Mouse (Mus musculus) ES-E14 (cell line): ENCODE data around the gene Aoc2. TPM values are rescaled to one million over a fixed set of nuclear protein-coding genes. Genes with fewer than 3 reads are reported as not detected.

Experiments used
- DNase-seq: peaks from one replicate; pipeline ENCODE4 v3.0.0-alpha.2; 2013; ENCODE audit warnings: low read depth, low spot score
- H3K27ac ChIP-seq: 2 replicates; pipeline ENCODE4 v1.5.1; 2012; ENCODE audit warnings: low read depth, mild to moderate bottlenecking, low read length, moderate library complexity, mixed read lengths; ENCODE audit not compliant: poor library complexity, insufficient read depth, severe bottlenecking
- H3K36me3 ChIP-seq: 2 replicates; pipeline ENCODE4 v1.6.1; 2012; ENCODE audit warnings: mild to moderate bottlenecking, low read length, moderate library complexity, mixed read lengths; ENCODE audit not compliant: control insufficient read depth, poor library complexity, insufficient read depth, severe bottlenecking
- H3K4me1 ChIP-seq, 2 experiments: fragments of 150-350 bp in 1 of 2; sonication (generic) in 1 of 2; 2 replicates each; pipeline ENCODE4 v1.6.1; 2012; ENCODE audit warnings: low read length in 2 of 2, mild to moderate bottlenecking in 1 of 2, mixed read lengths in 1 of 2; ENCODE audit not compliant: control insufficient read depth in 2 of 2, insufficient read depth in 2 of 2, poor library complexity in 1 of 2
- H3K4me3 ChIP-seq, 2 experiments: fragments of 150-350 bp in 1 of 2; sonication (generic) in 1 of 2; 2 replicates each; pipeline ENCODE4 v1.5.1; 2012; ENCODE audit warnings: low read length in 2 of 2, low read depth in 1 of 2, mild to moderate bottlenecking in 1 of 2, mixed read lengths in 1 of 2; ENCODE audit not compliant: insufficient read depth in 1 of 2, poor library complexity in 1 of 2, severe bottlenecking in 1 of 2
- H3K9ac ChIP-seq: 2 replicates; pipeline ENCODE4 v1.6.1; 2012; ENCODE audit warnings: low read depth, mild to moderate bottlenecking, low read length, mixed read lengths; ENCODE audit not compliant: poor library complexity, insufficient read depth, severe bottlenecking
- H3K9me3 ChIP-seq: fragments of 150-350 bp; sonication (generic); 2 replicates; pipeline ENCODE4 v1.6.1; 2012; ENCODE audit warnings: low read depth, mild to moderate bottlenecking, low read length; ENCODE audit not compliant: control insufficient read depth, insufficient read depth
- CHD2 ChIP-seq: IDR thresholded peaks from 2 replicates; pipeline ENCODE4 v1.6.1; 2014; ENCODE audit warnings: mild to moderate bottlenecking, low read depth, low read length, inconsistent platforms
- HCFC1 ChIP-seq: IDR thresholded peaks from 2 replicates; pipeline ENCODE4 v1.6.1; 2012; ENCODE audit warnings: low read length, inconsistent platforms, borderline replicate concordance; ENCODE audit not compliant: insufficient read depth
- MAFK ChIP-seq: IDR thresholded peaks from 2 replicates; pipeline ENCODE4 v1.6.1; 2014; ENCODE audit warnings: mild to moderate bottlenecking, low read depth, low read length, inconsistent platforms; ENCODE audit not compliant: insufficient read depth
- ZC3H11A ChIP-seq: IDR thresholded peaks from 2 replicates; pipeline ENCODE4 v1.6.1; 2012; ENCODE audit warnings: low read depth, mild to moderate bottlenecking, inconsistent platforms, low read length, borderline replicate concordance
- ZNF384 ChIP-seq: IDR thresholded peaks from 2 replicates; pipeline ENCODE4 v1.6.1; 2012; ENCODE audit warnings: low read depth, low read length, inconsistent platforms
- in situ Hi-C, 2 experiments: fragments of 600-800 bp; cut with MboI; formaldehyde crosslinking; loops; one replicate each; pipeline ENCODE4 v1.15.1; 2025; ENCODE audit warnings: low sequenced_read_pairs in 2 of 2, inconsistent platforms in 1 of 2; ENCODE audit not compliant: unreplicated experiment in 2 of 2
- total RNA-seq: library from RNA; depleted of rRNA; stranded (reverse); fragments of 300-350 nt; gene quantifications from 2 replicates; pipeline ENCODE4 v1.2.3, GENCODE M21; 2012

The Aoc2 gene
- total RNA-seq, 1 experiment = 4.6 TPM

- H3K4me3 ChIP-seq = no peak overlapping the region
- no peaks in the 10 kb centered on the region for H3K36me3 ChIP-seq
- H3K27ac ChIP-seq = no peak overlapping the region
- TF ChIP-seq ZC3H11A (no peak), ZNF384 (no peak), HCFC1 (no peak), CHD2 (no peak)
- H3K4me1 ChIP-seq = 0 out of 4 replicates have a peak, but pooled peaks cover 1 to 2% of the 10 kb centered on the region in 2 experiments
- H3K9me3 ChIP-seq = no peaks in the 10 kb centered on the region
- in situ Hi-C loops = no loop called here
- DNase-seq = no peak
- no peak overlapping the region for H3K9ac ChIP-seq
Observed at GRCm38 (mm10) chr11:101312150-101312549, 12.7 kb upstream of the Aoc2 start.

- Histone ChIP-seq H3K36me3 (peaks cover 10% of the 10 kb centered on the region), H3K4me1 (no peaks in the 10 kb centered on the region; a peak in 1 of 4 replicates), H3K4me3 (no peak overlapping the region), H3K27ac (no peak overlapping the region), H3K9me3 (no peaks in the 10 kb centered on the region), H3K9ac (no peak overlapping the region)
- TF ChIP-seq CHD2 = no peak
- no peak for TF ChIP-seq ZC3H11A
- no peak for TF ChIP-seq ZNF384
- no peak for TF ChIP-seq MAFK
- TF ChIP-seq HCFC1 = no peak
- in situ Hi-C loops = no loop called here
- DNase-seq = no peak
Observed at GRCm38 (mm10) chr11:101314567-101314966, 10.3 kb upstream of the Aoc2 start.

- Histone ChIP-seq H3K36me3 (peaks cover 16% of the 10 kb centered on the region), H3K4me3 (peak overlapping the region; percentile 81 to 91), H3K9me3 (no peaks in the 10 kb centered on the region), H3K9ac (peak overlapping the region; percentile 92; the same call in 1 of the 2 replicates), H3K27ac (peak overlapping the region; percentile 96; the same call in 1 of the 2 replicates), H3K4me1 (no peaks in the 10 kb centered on the region; a peak in 1 of 4 replicates)
- no peak for DNase-seq
- in situ Hi-C loops = no loop called here
- TF ChIP-seq MAFK (no peak), HCFC1 (no peak), ZNF384 (no peak; the same call in 1 of the 2 replicates), ZC3H11A (no peak), CHD2 (no peak)
Observed at GRCm38 (mm10) chr11:101315082-101315650, 9.7 kb upstream of the Aoc2 start.

GRCm38 (mm10) chr11:101315665-101316500, 9.0 kb upstream of the Aoc2 start, which contains the start of gene Psme3:
Gene Psme3, plus strand, starts transcription at chr11:101316213.
- H3K36me3 ChIP-seq = peaks cover 22% of the 10 kb centered on the region
- H3K4me3 ChIP-seq = peak within 1 kb of the TSS; percentile 81 to 91
- TF ChIP-seq HCFC1 (peak; percentile 84), ZNF384 (no peak), MAFK (no peak)
- in situ Hi-C loops = no loop called here
- H3K9ac ChIP-seq = peak within 1 kb of the TSS; percentile 92
- peak; percentile 85 for DNase-seq
- H3K27ac ChIP-seq = peak within 1 kb of the TSS; percentile 96
- H3K9me3 ChIP-seq = no peaks in the 10 kb centered on the region
- H3K4me1 ChIP-seq = no peaks in the 10 kb centered on the region; a peak in 1 of 4 replicates
